Mouse (Mus musculus) limb, embryonic 15.5 days (tissue): Measurements from ENCODE around the gene Zfp984. TPM values are rescaled to one million over a fixed set of nuclear protein-coding genes. Genes with fewer than 3 reads are reported as not detected.
"Not testable (repeated sequence)": the region's sequence is repeated elsewhere in the genome, so short reads cannot be mapped to it uniquely, and the experiment has no call there.

Experiments
- ATAC-seq: fragments of 200-750 bp; cut with Nextera tagmentation; 2 replicates; pipeline ENCODE4 v1.8.0; 2017; ENCODE audit warnings: low read depth, moderate TSS enrichment; ENCODE audit not compliant: insufficient number of reproducible peaks, low FRiP score, low TSS enrichment
- H3K27ac ChIP-seq: fragments of 300-500 bp; sonication (generic); 2 replicates; pipeline ENCODE4 v1.5.1; 2015; ENCODE audit warnings: moderate library complexity, mild to moderate bottlenecking, inconsistent platforms
- H3K27me3 ChIP-seq: fragments of 300-500 bp; sonication (generic); 2 replicates; pipeline ENCODE4 v1.6.1; 2015; ENCODE audit warnings: inconsistent platforms
- H3K36me3 ChIP-seq: fragments of 300-500 bp; sonication (generic); 2 replicates; pipeline ENCODE4 v1.6.1; 2015; ENCODE audit warnings: inconsistent platforms
- H3K4me1 ChIP-seq: fragments of 300-500 bp; sonication (generic); 2 replicates; pipeline ENCODE4 v1.6.1; 2015; ENCODE audit warnings: inconsistent platforms
- H3K4me2 ChIP-seq: fragments of 300-500 bp; sonication (generic); 2 replicates; pipeline ENCODE4 v1.6.1; 2015; ENCODE audit warnings: mild to moderate bottlenecking, inconsistent platforms
- H3K4me3 ChIP-seq: fragments of 300-500 bp; sonication (generic); 2 replicates; pipeline ENCODE4 v1.5.1; 2015; ENCODE audit warnings: mild to moderate bottlenecking, inconsistent platforms
- H3K9ac ChIP-seq: fragments of 300-500 bp; sonication (generic); 2 replicates; pipeline ENCODE4 v1.6.1; 2015; ENCODE audit warnings: inconsistent platforms
- H3K9me3 ChIP-seq: fragments of 300-500 bp; sonication (generic); 2 replicates; pipeline ENCODE4 v1.6.1; 2016; ENCODE audit warnings: inconsistent platforms
- WGBS: fragments of 180-500 bp; shearing (Covaris S2); methylation state at CpG from one replicate; pipeline ENCODE4 v1.1.7; 2015; 5-methylcytosine and 5-hydroxymethylcytosine counted together
- polyA plus RNA-seq: library from polyadenylated mRNA; unstranded; fragments of >200 nt; fragmentation: Nextera tagmentation; extraction: Ambion mirVana; gene quantifications from 2 replicates; pipeline ENCODE4 v1.2.1, GENCODE M21; 2015

Zfp984 gene
- polyA plus RNA-seq = 6.7 and 7.7 TPM in 2 replicates

- not testable (repeated sequence) for H3K27me3 ChIP-seq, H3K36me3 ChIP-seq, H3K9me3 ChIP-seq, H3K4me1 ChIP-seq, ATAC-seq
- H3K4me2 ChIP-seq = peak within 1 kb of the TSS; percentile 70
- peak within 1 kb of the TSS; percentile 49 for H3K4me3 ChIP-seq
- 12% methylated on average over 15 of the region's 15 CpGs for WGBS
- H3K9ac ChIP-seq = peak within 1 kb of the TSS; percentile 48
- peak within 1 kb of the TSS; percentile 66; the same call in 1 of the 2 replicates for H3K27ac ChIP-seq
Measured at GRCm38 (mm10) chr4:147809292-147809965, at the start of gene Zfp984. TSS of gene Zfp984 (minus strand) at chr4:147809788.

- Histone ChIP-seq H3K36me3 (peaks cover 6% of the 10 kb centered on the region; the same call in 1 of the 2 replicates), H3K27me3 (no peaks in the 10 kb centered on the region), H3K4me3 (no peak overlapping the region), H3K9ac (no peak overlapping the region), H3K27ac (no peak overlapping the region), H3K9me3 (no peaks in the 10 kb centered on the region), H3K4me1 (peaks cover 10% of the 10 kb centered on the region), H3K4me2 (no peak overlapping the region)
- 75% methylated on average over 2 of the region's 2 CpGs for WGBS
- ATAC-seq = no peak
Measured at GRCm38 (mm10) chr4:147850776-147851175, 41.2 kb upstream of the Zfp984 start.

- Histone ChIP-seq H3K9me3 (no peaks in the 10 kb centered on the region), H3K36me3 (peaks cover 28% of the 10 kb centered on the region), H3K4me2 (peak overlapping the region; percentile 58), H3K4me3 (peak overlapping the region; percentile 79), H3K9ac (peak overlapping the region; percentile 36; the same call in 1 of the 2 replicates), H3K4me1 (peaks cover 10% of the 10 kb centered on the region), H3K27ac (no peak overlapping the region), H3K27me3 (no peaks in the 10 kb centered on the region)
- WGBS = 5% methylated on average over 4 of the region's 4 CpGs
- peak; percentile 41; the same call in 1 of the 2 replicates for ATAC-seq
Measured at GRCm38 (mm10) chr4:147848584-147848991, 39.0 kb upstream of the Zfp984 start.

- peaks cover 10% of the 10 kb centered on the region for H3K4me1 ChIP-seq
- 0 out of 2 replicates have a peak, but pooled peaks cover 3% of the 10 kb centered on the region for H3K9me3 ChIP-seq
- WGBS = 3% methylated on average over 23 of the region's 23 CpGs
- ATAC-seq = peak; percentile 79
- peak within 1 kb of the TSS; percentile 58 for H3K4me2 ChIP-seq
- H3K4me3 ChIP-seq = peak within 1 kb of the TSS; percentile 79
- H3K27me3 ChIP-seq = no peaks in the 10 kb centered on the region
- peaks cover 35% of the 10 kb centered on the region for H3K36me3 ChIP-seq
- H3K27ac ChIP-seq = no peak within 1 kb of the TSS
- peak within 1 kb of the TSS; percentile 61 for H3K9ac ChIP-seq
Measured at GRCm38 (mm10) chr4:147847614-147848583, 38.3 kb upstream of the Zfp984 start, which contains the start of gene Zfp933. TSS of gene Zfp933 (minus strand) at chr4:147848366.

GRCm38 (mm10) chr4:147842871-147843270, 33.3 kb upstream of the Zfp984 start:
- H3K27me3 ChIP-seq = no peaks in the 10 kb centered on the region
- WGBS = 95% methylated on average over 3 of the region's 3 CpGs
- ATAC-seq = no peak
- 0 out of 2 replicates have a peak, but pooled peaks cover 3% of the 10 kb centered on the region for H3K9me3 ChIP-seq
- H3K4me3 ChIP-seq = no peak overlapping the region
- H3K36me3 ChIP-seq = peaks cover 58% of the 10 kb centered on the region
- no peak overlapping the region for H3K27ac ChIP-seq
- peaks cover 5% of the 10 kb centered on the region for H3K4me1 ChIP-seq
- H3K9ac ChIP-seq = no peak overlapping the region
- H3K4me2 ChIP-seq = no peak overlapping the region

- H3K27me3 ChIP-seq, H3K27ac ChIP-seq, H3K4me3 ChIP-seq, ATAC-seq, H3K9me3 ChIP-seq, H3K9ac ChIP-seq, H3K4me1 ChIP-seq, H3K4me2 ChIP-seq: not testable (repeated sequence)
- 97% methylated on average over 22 of the region's 26 CpGs for WGBS
- H3K36me3 ChIP-seq = peaks cover 36% of the 10 kb centered on the region
Measured at GRCm38 (mm10) chr4:147839282-147839681, 29.7 kb upstream of the Zfp984 start.

GRCm38 (mm10) chr4:147824389-147824788, 14.8 kb upstream of the Zfp984 start:
- 98% methylated on average over 4 of the region's 4 CpGs for WGBS
- Histone ChIP-seq H3K9me3 (peaks cover 36% of the 10 kb centered on the region), H3K9ac (no peak overlapping the region), H3K27me3 (no peaks in the 10 kb centered on the region), H3K4me1 (no peaks in the 10 kb centered on the region), H3K27ac (no peak overlapping the region), H3K4me3 (no peak overlapping the region), H3K36me3 (peaks cover 63% of the 10 kb centered on the region), H3K4me2 (no peak overlapping the region)
- no peak for ATAC-seq

GRCm38 (mm10) chr4:147821414-147821813, 11.8 kb upstream of the Zfp984 start:
- H3K4me1 ChIP-seq, H3K4me2 ChIP-seq, H3K27ac ChIP-seq, H3K27me3 ChIP-seq, ATAC-seq, H3K4me3 ChIP-seq, H3K9ac ChIP-seq: not testable (repeated sequence)
- Histone ChIP-seq H3K36me3 (peaks cover 35% of the 10 kb centered on the region), H3K9me3 (peaks cover 26% of the 10 kb centered on the region)
- WGBS = 88% methylated on average over 3 of the region's 3 CpGs

GRCm38 (mm10) chr4:147819659-147820058, 10.1 kb upstream of the Zfp984 start:
- not testable (repeated sequence) for H3K27me3 ChIP-seq, H3K4me1 ChIP-seq, ATAC-seq, H3K4me2 ChIP-seq, H3K27ac ChIP-seq, H3K4me3 ChIP-seq, H3K9ac ChIP-seq
- WGBS = 78% methylated on average over 7 of the region's 7 CpGs
- H3K36me3 ChIP-seq = peaks cover 19% of the 10 kb centered on the region
- H3K9me3 ChIP-seq = peaks cover 19% of the 10 kb centered on the region; the same call in 1 of the 2 replicates

GRCm38 (mm10) chr4:147814592-147815167, 5.1 kb upstream of the Zfp984 start:
- H3K4me1 ChIP-seq = no peaks in the 10 kb centered on the region
- H3K9me3 ChIP-seq = peaks cover 5% of the 10 kb centered on the region; the same call in 1 of the 2 replicates
- H3K4me3 ChIP-seq = no peak overlapping the region
- H3K4me2 ChIP-seq = no peak overlapping the region
- WGBS = 83% methylated on average over 2 of the region's 2 CpGs
- H3K9ac ChIP-seq = no peak overlapping the region
- H3K27ac ChIP-seq = no peak overlapping the region
- H3K27me3 ChIP-seq = no peaks in the 10 kb centered on the region
- ATAC-seq = no peak
- no peaks in the 10 kb centered on the region for H3K36me3 ChIP-seq

GRCm38 (mm10) chr4:147813249-147813765, 3.7 kb upstream of the Zfp984 start:
- H3K4me1 ChIP-seq = peaks cover 5% of the 10 kb centered on the region
- H3K9ac ChIP-seq = no peak overlapping the region
- no peak overlapping the region for H3K4me3 ChIP-seq
- ATAC-seq = no peak
- no peak overlapping the region for H3K27ac ChIP-seq
- H3K36me3 ChIP-seq = no peaks in the 10 kb centered on the region
- 49% methylated on average over 5 of the region's 5 CpGs for WGBS
- peaks cover 5% of the 10 kb centered on the region; the same call in 1 of the 2 replicates for H3K9me3 ChIP-seq
- H3K4me2 ChIP-seq = no peak overlapping the region
- H3K27me3 ChIP-seq = no peaks in the 10 kb centered on the region
